Mouse (Mus musculus) liver, postnatal 0 days (tissue): ENCODE measurements around the gene Iars2.

Source experiments
- CTCF ChIP-seq: sonication (generic); IDR thresholded peaks from 2 replicates; pipeline ENCODE4 v1.5.1; 2016; ENCODE audit warnings: antibody characterized with exemption, low read depth
- EP300 ChIP-seq: IDR thresholded peaks from 2 replicates; pipeline ENCODE4 v1.6.1; 2016; ENCODE audit warnings: antibody characterized with exemption, low read depth, mild to moderate bottlenecking

DNA sequence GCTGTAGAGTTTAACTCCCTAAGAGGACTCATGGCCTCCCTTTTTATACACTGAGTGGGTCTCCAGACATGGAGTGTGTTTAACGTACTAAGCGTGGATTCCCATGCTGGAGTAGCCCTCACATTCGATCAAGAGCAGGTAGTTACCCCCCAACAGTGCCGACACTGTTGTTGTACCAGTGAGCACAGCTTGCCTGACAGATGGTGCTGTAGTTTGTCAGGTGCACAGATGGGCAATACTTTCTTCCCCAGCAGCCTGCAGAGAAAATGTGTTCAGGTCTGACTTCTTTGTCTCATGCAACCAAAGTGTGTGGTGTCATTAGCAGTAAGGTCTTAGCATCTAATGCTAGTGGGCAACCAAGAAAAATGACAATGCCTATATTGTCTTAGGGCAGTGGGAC, 13.2 kb upstream of the Iars2 start:
- no peak for TF ChIP-seq EP300
- no peak for TF ChIP-seq CTCF
